Mouse (Mus musculus) inflammation-experienced regulatory T-cells (primary cell): Measurements from ENCODE around the gene Hrh2. TPM values are rescaled to one million over a fixed set of nuclear protein-coding genes. Genes with fewer than 3 reads are reported as not detected.

Experiments used
- polyA plus RNA-seq, 2 experiments: library from polyadenylated mRNA; unstranded; fragments of 100-300 nt; shearing (Covaris generic); gene quantifications; one replicate each; pipeline ENCODE4 v1.2.1; 2017

Gene Hrh2
- 10 to 100 TPM; 10.8 to 11.9 TPM for polyA plus RNA-seq

DNA sequence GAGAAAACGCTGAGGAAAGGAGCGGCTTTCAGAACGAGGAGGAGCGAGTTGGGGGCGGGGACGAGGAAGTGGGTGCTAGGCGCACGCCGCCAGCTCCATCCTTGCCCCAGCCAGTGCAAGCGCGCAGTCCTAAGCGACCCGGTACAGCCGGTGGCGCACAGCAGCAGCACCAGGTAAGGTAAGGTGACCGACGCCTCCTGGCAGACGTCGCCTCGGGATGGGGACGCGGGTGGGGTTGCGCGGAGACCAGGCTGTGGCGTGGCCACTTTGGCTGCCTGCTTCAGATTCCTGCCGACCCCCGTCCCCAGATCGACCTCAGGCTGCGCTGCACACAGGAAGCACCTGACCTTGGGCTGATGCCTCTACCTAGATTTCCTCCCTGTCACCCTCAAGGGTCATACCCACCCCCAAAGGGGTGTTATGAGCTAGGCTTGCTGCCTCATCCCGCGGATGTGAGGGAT is at the start of gene Hrh2:
Gene Hrh2 (plus strand): TSS at position 109 of the 461 bp plus-strand sequence.

Other genes starting within 250 kb of the Hrh2 start
- under 1 TPM in 1 of 2 experiments, not detected in 1; 0.05 TPM for gene Drd1, start 136.4 kb upstream of the Hrh2 start, polyA plus RNA-seq
- 10 to 100 TPM; 48.3 to 54.9 TPM for gene Sfxn1, start 120.3 kb upstream of the Hrh2 start, polyA plus RNA-seq
- gene Cplx2, start 179.2 kb downstream of the Hrh2 start, polyA plus RNA-seq, result under 1 TPM in 1 of 2 experiments, not detected in 1; 0.21 TPM